Mouse (Mus musculus) liver, adult 2 months (tissue): Measurements from ENCODE around the gene Vezf1. TPM values are rescaled to one million over a fixed set of nuclear protein-coding genes. Genes with fewer than 3 reads are reported as not detected.

ENCODE experiments used
- DNase-seq: peaks from one replicate; pipeline ENCODE4 v3.0.0-alpha.2; 2011; ENCODE audit warnings: low read depth, low spot score; ENCODE audit errors: extremely low read depth
- H3K27ac ChIP-seq: fragments of 200-500 bp; replicated peaks from 2 replicates; pipeline ENCODE4 v1.5.1; 2012; ENCODE audit warnings: low read depth, mild to moderate bottlenecking, control low read depth, inconsistent platforms, low read length; ENCODE audit not compliant: insufficient read depth
- H3K27me3 ChIP-seq: fragments of 200-500 bp; 2 replicates; pipeline ENCODE4 v1.6.1; 2012; ENCODE audit warnings: mild to moderate bottlenecking, moderate library complexity, low read length, inconsistent platforms; ENCODE audit not compliant: control insufficient read depth, insufficient read depth
- H3K36me3 ChIP-seq: fragments of 200-500 bp; 2 replicates; pipeline ENCODE4 v1.6.1; 2012; ENCODE audit warnings: low read length, inconsistent platforms; ENCODE audit not compliant: control insufficient read depth, insufficient read depth
- H3K4me1 ChIP-seq: fragments of 200-500 bp; 2 replicates; pipeline ENCODE4 v1.6.1; 2011; ENCODE audit warnings: low read length; ENCODE audit not compliant: control insufficient read depth, insufficient read depth
- H3K4me3 ChIP-seq: fragments of 200-500 bp; 2 replicates; pipeline ENCODE4 v1.5.1; 2011; ENCODE audit warnings: low read depth, mild to moderate bottlenecking, control low read depth, low read length, moderate library complexity; ENCODE audit not compliant: insufficient read depth
- H3K79me2 ChIP-seq: fragments of 200-500 bp; 2 replicates; pipeline ENCODE4 v1.6.1; 2012; ENCODE audit warnings: inconsistent platforms, mild to moderate bottlenecking, low read length, moderate library complexity; ENCODE audit not compliant: control insufficient read depth, insufficient read depth
- H3K9ac ChIP-seq: fragments of 200-500 bp; 2 replicates; pipeline ENCODE4 v1.6.1; 2012; ENCODE audit warnings: low read depth, mild to moderate bottlenecking, control low read depth, inconsistent platforms, low read length
- CTCF ChIP-seq: fragments of 200-500 bp; IDR thresholded peaks from 2 replicates; pipeline ENCODE4 v1.5.1; 2011; ENCODE audit warnings: low read depth, low read length, control low read depth
- POLR2A ChIP-seq: fragments of 200-500 bp; IDR thresholded peaks from 2 replicates; pipeline ENCODE4 v1.6.1; 2011; ENCODE audit warnings: low read length, control low read depth; ENCODE audit not compliant: insufficient read depth; ENCODE audit errors: extremely low read depth
- WGBS: fragments of 180-500 bp; shearing (Covaris S2); methylation state at CpG from one replicate; pipeline ENCODE4 v1.1.7; 2018; 5-methylcytosine and 5-hydroxymethylcytosine counted together
- polyA plus RNA-seq: library from polyadenylated mRNA; depleted of rRNA; stranded (reverse); fragments of >200 nt; gene quantifications from 2 replicates; pipeline ENCODE4 v1.2.3, GENCODE M21; 2012
- total RNA-seq: library from RNA; depleted of rRNA; stranded (reverse); fragments of >200 nt; gene quantifications from 2 replicates; pipeline ENCODE4 v1.2.3, GENCODE M21; 2014

The Vezf1 gene
- total and polyA plus RNA-seq, 2 experiments = 3.6 to 5.8 TPM

DNA sequence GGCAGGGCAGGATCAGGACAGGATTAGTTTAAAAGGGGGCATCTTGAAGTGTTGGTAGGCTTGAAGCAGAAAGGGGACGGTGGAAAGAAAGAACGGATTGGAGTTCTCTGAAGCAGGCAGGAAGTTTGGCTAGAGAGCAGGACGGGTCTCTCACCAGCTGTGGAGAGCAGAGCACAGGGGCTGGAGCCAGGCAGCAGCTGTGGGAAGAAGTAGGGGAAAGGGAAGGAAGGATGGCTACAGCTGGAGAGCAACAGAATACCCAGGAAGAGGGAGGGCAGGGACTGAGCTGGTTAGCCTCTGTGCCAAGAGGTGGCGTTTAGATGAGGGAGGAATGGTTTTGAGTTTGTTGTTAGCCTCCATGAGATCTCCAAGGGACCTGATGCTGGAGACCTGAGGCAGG, 29.1 kb downstream of the Vezf1 start:
- Histone ChIP-seq H3K4me1 (0 out of 2 replicates have a peak, but pooled peaks cover 2% of the 10 kb centered on the region), H3K27me3 (peaks cover 2% of the 10 kb centered on the region; the same call in 1 of the 2 replicates), H3K27ac (0 out of 2 replicates have a peak overlapping the region, but pooled peaks have one; percentile 32), H3K9ac (no peak overlapping the region), H3K4me3 (no peak overlapping the region), H3K36me3 (no peaks in the 10 kb centered on the region), H3K79me2 (no peaks in the 10 kb centered on the region)
- DNase-seq = no peak
- no peak for TF ChIP-seq CTCF
- no peak for TF ChIP-seq POLR2A
- 44% methylated on average over 4 of the region's 4 CpGs for WGBS

DNA sequence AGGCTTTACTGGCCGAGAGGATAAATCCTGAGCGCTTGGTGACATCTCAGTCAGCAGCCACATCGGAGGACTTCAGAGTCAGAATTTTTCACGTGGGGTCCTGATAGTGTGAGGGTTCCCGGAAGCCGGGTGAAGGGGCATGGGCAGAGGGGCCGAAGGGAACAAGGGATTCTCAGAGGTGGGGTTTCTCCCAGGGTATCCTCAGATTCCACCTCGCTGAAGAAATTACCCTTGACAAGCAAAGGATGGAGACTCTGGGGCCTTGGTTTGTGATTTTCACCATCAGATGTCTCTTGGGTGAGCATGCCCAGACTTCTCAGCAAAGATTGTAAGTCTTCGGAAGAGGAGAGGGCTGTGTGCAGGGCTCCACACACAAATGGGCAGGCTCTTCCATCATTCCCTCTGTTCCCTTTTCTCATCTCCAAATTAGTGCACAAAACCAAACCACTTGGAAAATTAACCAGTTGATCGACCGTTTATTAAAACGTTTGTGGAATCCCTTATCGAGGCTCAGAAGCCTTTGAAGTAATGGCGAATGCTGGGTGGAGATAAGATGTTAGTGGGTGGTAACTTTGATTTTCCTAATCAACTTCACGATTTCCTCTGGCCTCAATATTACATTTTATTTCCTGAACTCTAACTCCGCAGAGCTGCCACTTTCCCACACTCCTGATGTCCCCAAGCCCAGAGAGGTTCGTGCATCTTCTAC, 30.1 kb downstream of the Vezf1 start, which contains the start of gene Cuedc1:
Cuedc1 (plus strand) TSS at position 38 of the 709 bp plus-strand sequence.
- TF ChIP-seq CTCF (no peak), POLR2A (no peak)
- 33% methylated on average over 17 of the region's 17 CpGs for WGBS
- Histone ChIP-seq H3K79me2 (no peaks in the 10 kb centered on the region), H3K9ac (peak within 1 kb of the TSS; percentile 86), H3K4me3 (peak within 1 kb of the TSS; percentile 69), H3K27ac (peak within 1 kb of the TSS; percentile 32), H3K4me1 (0 out of 2 replicates have a peak, but pooled peaks cover 2% of the 10 kb centered on the region), H3K27me3 (peaks cover 2% of the 10 kb centered on the region; the same call in 1 of the 2 replicates), H3K36me3 (no peaks in the 10 kb centered on the region)
- DNase-seq = no peak

GRCm38 (mm10) chr11:88098787-88099598, 30.9 kb downstream of the Vezf1 start:
- no peak for DNase-seq
- WGBS = 2% methylated on average over 94 of the region's 95 CpGs
- Histone ChIP-seq H3K4me1 (0 out of 2 replicates have a peak, but pooled peaks cover 2% of the 10 kb centered on the region), H3K9ac (peak overlapping the region; percentile 86), H3K27me3 (peaks cover 2% of the 10 kb centered on the region; the same call in 1 of the 2 replicates), H3K79me2 (no peaks in the 10 kb centered on the region), H3K4me3 (peak overlapping the region; percentile 69), H3K36me3 (no peaks in the 10 kb centered on the region), H3K27ac (peak overlapping the region; percentile 28)
- no peak for TF ChIP-seq POLR2A
- peak; percentile 55 for TF ChIP-seq CTCF

- Histone ChIP-seq H3K36me3 (no peaks in the 10 kb centered on the region), H3K27me3 (peaks cover 2% of the 10 kb centered on the region; the same call in 1 of the 2 replicates), H3K27ac (peak overlapping the region; percentile 28; the same call in 1 of the 2 replicates), H3K4me1 (0 out of 2 replicates have a peak, but pooled peaks cover 2% of the 10 kb centered on the region), H3K79me2 (no peaks in the 10 kb centered on the region), H3K9ac (peak overlapping the region; percentile 86), H3K4me3 (peak overlapping the region; percentile 69)
- no peak for DNase-seq
- no peak for TF ChIP-seq POLR2A
- no peak for TF ChIP-seq CTCF
- 6% methylated on average over 38 of the region's 38 CpGs for WGBS
These were observed 31.5 kb downstream of the Vezf1 start for GRCm38 (mm10) chr11:88099599-88100023.

- 54% methylated on average over 4 of the region's 4 CpGs for WGBS
- Histone ChIP-seq H3K9ac (no peak overlapping the region), H3K4me1 (0 out of 2 replicates have a peak, but pooled peaks cover 2% of the 10 kb centered on the region), H3K4me3 (no peak overlapping the region), H3K27me3 (peaks cover 2% of the 10 kb centered on the region; the same call in 1 of the 2 replicates), H3K79me2 (no peaks in the 10 kb centered on the region), H3K36me3 (no peaks in the 10 kb centered on the region), H3K27ac (no peak overlapping the region)
- DNase-seq = no peak
- TF ChIP-seq CTCF = no peak
- no peak for TF ChIP-seq POLR2A
These were observed 32.1 kb downstream of the Vezf1 start for GRCm38 (mm10) chr11:88100170-88100569.
